In genomic region chr5:149335563-149336238, GRCm38 (mm10) we compare ENCODE assay signal across 8 mouse cellular contexts.
DNase-seq lines count a peak whose midpoint lies in the region; ATAC-seq and TF ChIP-seq lines count a peak whose summit lies in the region.

No protein-coding gene starts in this region.

- DNase-seq in CD4-positive, CD25-positive, alpha-beta regulatory T cell, adult 2 months (ENCODE audit: low read depth, low spot score) = peak; percentile 83
- DNase-seq in brain, embryonic 14.5 days (ENCODE audit: low read depth) = peak; percentile 90
- peak; percentile 90 for DNase-seq in kidney, postnatal 10 days
- DNase-seq in liver, embryonic 13.5 days = peak; percentile 59
- DNase-seq in neural tube, embryonic 10.5 days (ENCODE audit: extremely low spot score, low spot score) = peak; percentile 91
- DNase-seq in splenic B cell, adult 2 months (ENCODE audit: low read depth, low spot score) = peak; percentile 79

- H3K9ac ChIP-seq in heart, embryonic 15.5 days = no peak overlapping the region
- no peak overlapping the region for H3K9ac ChIP-seq in liver, embryonic 13.5 days

- H3K27me3 ChIP-seq in heart, embryonic 15.5 days = no peaks in the 10 kb centered on the region; the same call in 1 of the 2 replicates
- no peaks in the 10 kb centered on the region for H3K27me3 ChIP-seq in liver, embryonic 13.5 days
- no peaks in the 10 kb centered on the region for H3K27me3 ChIP-seq in splenic B cell, adult 2 months (ENCODE audit: control insufficient read depth, insufficient read depth, low read length, poor library complexity, severe bottlenecking)

- no peaks in the 10 kb centered on the region for H3K9me3 ChIP-seq in heart, embryonic 15.5 days (replicated peaks)
- no peaks in the 10 kb centered on the region for H3K9me3 ChIP-seq in liver, embryonic 13.5 days (replicated peaks)

- H3K27ac ChIP-seq in heart, embryonic 15.5 days = no peak overlapping the region
- H3K27ac ChIP-seq in liver, embryonic 13.5 days = no peak overlapping the region

- 44% methylated on average over 21 of the region's 21 CpGs for WGBS in heart, embryonic 15.5 days
- 44% methylated on average over 21 of the region's 21 CpGs for WGBS in liver, embryonic 13.5 days (ENCODE audit: insufficient replicate concordance)

- peaks cover 25% of the 10 kb centered on the region for H3K4me1 ChIP-seq in heart, embryonic 15.5 days (replicated peaks)
- H3K4me1 ChIP-seq in liver, embryonic 13.5 days (replicated peaks) = peaks cover 13% of the 10 kb centered on the region

- H3K4me2 ChIP-seq in heart, embryonic 15.5 days = no peak overlapping the region
- no peak overlapping the region for H3K4me2 ChIP-seq in liver, embryonic 13.5 days

- ATAC-seq in erythroid progenitor cell, adult 5-6 weeks (replicated peaks; ENCODE audit: low FRiP score, poor library complexity, severe bottlenecking) = peak; percentile 60; the same call in 1 of the 2 replicates
- ATAC-seq in heart, embryonic 15.5 days (replicated peaks; ENCODE audit: insufficient number of reproducible peaks, insufficient read depth, low FRiP score, low read depth) = peak; percentile 62; the same call in 1 of the 2 replicates
- peak; percentile 67 for ATAC-seq in liver, embryonic 13.5 days (ENCODE audit: low read depth)

- TF ChIP-seq CTCF in brain, embryonic 14.5 days (IDR thresholded peaks at IDR 0.05; ENCODE audit: borderline replicate concordance, extremely low read depth, insufficient read depth, insufficient read length) = peak; percentile 99

- TF ChIP-seq POLR2A in brain, embryonic 14.5 days (IDR thresholded peaks at IDR 0.05; ENCODE audit: borderline replicate concordance, extremely low read depth, insufficient read depth, insufficient read length, poor library complexity, severe bottlenecking) = no peak

- no peaks in the 10 kb centered on the region for H3K36me3 ChIP-seq in heart, embryonic 15.5 days
- H3K36me3 ChIP-seq in liver, embryonic 13.5 days = no peaks in the 10 kb centered on the region
- H3K36me3 ChIP-seq in splenic B cell, adult 2 months (ENCODE audit: control insufficient read depth, insufficient read depth, low read length, poor library complexity, severe bottlenecking) = no peaks in the 10 kb centered on the region

- H3K4me3 ChIP-seq in heart, embryonic 15.5 days = no peak overlapping the region
- no peak overlapping the region for H3K4me3 ChIP-seq in liver, embryonic 13.5 days (replicated peaks)
